Comparison of ENCODE assay signal across 12 mouse cellular contexts in genomic region chr4:128179581-128179980, GRCm38 (mm10).
DNase-seq lines count a peak whose midpoint lies in the region; ATAC-seq and TF ChIP-seq lines count a peak whose summit lies in the region.
"Had no signal": no experiment of that assay in that cellular context is flagged by ENCODE, and none has a peak within 500 bp of the region (broad histone marks: within the 10 kb centered on the region; RNA-seq: fewer than 3 reads in every experiment).

No protein-coding gene starts in this region.

- no peaks in the 10 kb centered on the region for H3K27me3 ChIP-seq in forebrain, postnatal 0 days (ENCODE audit: insufficient read depth, low read length)
- H3K27me3 ChIP-seq in forebrain, embryonic 10.5 days (ENCODE audit: poor library complexity, severe bottlenecking): no peaks in the 10 kb centered on the region
- H3K27me3 ChIP-seq: CH12.LX; forebrain, embryonic 12.5 days had no signal

- H3K27ac ChIP-seq in forebrain, postnatal 0 days (ENCODE audit: low read depth, low read length): 0 out of 2 replicates have a peak overlapping the region, but pooled peaks have one; percentile 45
- H3K27ac ChIP-seq in forebrain, embryonic 10.5 days: no peak overlapping the region
- H3K27ac ChIP-seq: forebrain, embryonic 12.5 days had no signal

- H3K4me2 ChIP-seq in forebrain, postnatal 0 days (ENCODE audit: low read depth): no peak overlapping the region
- H3K4me2 ChIP-seq: forebrain, embryonic 12.5 days had no signal

- H3K9ac ChIP-seq in forebrain, postnatal 0 days: no peak overlapping the region
- H3K9ac ChIP-seq: forebrain, embryonic 12.5 days; liver, postnatal 0 days had no signal

- 83% methylated on average over 2 of the region's 2 CpGs for WGBS in forebrain, postnatal 0 days
- WGBS in forebrain, embryonic 10.5 days: 79% methylated on average over 2 of the region's 2 CpGs

- peaks cover 6% of the 10 kb centered on the region; the same call in 1 of the 2 replicates for H3K4me1 ChIP-seq in forebrain, postnatal 0 days (ENCODE audit: insufficient read depth)
- H3K4me1 ChIP-seq in forebrain, embryonic 10.5 days: peaks cover 22% of the 10 kb centered on the region

- no peak for DNase-seq in forebrain, postnatal 0 days
- DNase-seq in forebrain, embryonic 10.5 days (ENCODE audit: extremely low spot score, low spot score): no peak
- DNase-seq in layer of hippocampus, adult 11-12 months (ENCODE audit: low spot score): peak; percentile 43
- no peak for DNase-seq in layer of hippocampus, adult 9-10 months (ENCODE audit: low spot score)
- DNase-seq in brain, adult 2 months (ENCODE audit: low read depth, low spot score): peak; percentile 69
- DNase-seq in cerebellum, postnatal 36 days: peak; percentile 23
- no peak for DNase-seq in ovary, postnatal 14 days (ENCODE audit: low spot score)
- no peak for DNase-seq in kidney, adult 18-20 months
- DNase-seq: liver, postnatal 0 days had no signal

- H3K36me3 ChIP-seq in forebrain, postnatal 0 days (ENCODE audit: insufficient read depth): no peaks in the 10 kb centered on the region
- H3K36me3 ChIP-seq in forebrain, embryonic 10.5 days (replicated peaks): no peaks in the 10 kb centered on the region
- H3K36me3 ChIP-seq: forebrain, embryonic 12.5 days had no signal

- TF ChIP-seq CTCF in forebrain, postnatal 0 days (IDR thresholded peaks at IDR 0.05; ENCODE audit: low read depth): peak; percentile 37; the same call in 1 of the 2 replicates

- no peak overlapping the region for H3K4me3 ChIP-seq in forebrain, postnatal 0 days (ENCODE audit: low read depth, low read length)
- H3K4me3 ChIP-seq in forebrain, embryonic 10.5 days: no peak overlapping the region
- H3K4me3 ChIP-seq: forebrain, embryonic 12.5 days had no signal

- H3K9me3 ChIP-seq in forebrain, postnatal 0 days (ENCODE audit: low read length): no peaks in the 10 kb centered on the region
- H3K9me3 ChIP-seq in forebrain, embryonic 10.5 days: no peaks in the 10 kb centered on the region
- H3K9me3 ChIP-seq: forebrain, embryonic 12.5 days had no signal

- ATAC-seq in forebrain, postnatal 0 days: no peak
- ATAC-seq: intestine, embryonic 16.5 days; liver, postnatal 0 days had no signal

Comparison
In these comparisons a context has a peak if more than half of its experiments do, and no peak if none do; other contexts are left out.
1. DNase-seq: peak in layer of hippocampus, adult 11-12 months (single experiment), brain, adult 2 months (single experiment) and cerebellum, postnatal 36 days (2 of 2); none in forebrain, postnatal 0 days (single experiment), forebrain, embryonic 10.5 days (single experiment), layer of hippocampus, adult 9-10 months (single experiment), ovary, postnatal 14 days (single experiment) and kidney, adult 18-20 months (single experiment).